Mouse (Mus musculus) layer of hippocampus, postnatal 25 days (tissue): ENCODE data around the gene Vamp4. TPM values are rescaled to one million over a fixed set of nuclear protein-coding genes. Genes with fewer than 3 reads are reported as not detected.
"Not testable (repeated sequence)": the region's sequence is repeated elsewhere in the genome, so short reads cannot be mapped to it uniquely, and the experiment has no call there.

ENCODE experiments used
- DNase-seq, 2 experiments: peaks; one replicate each; pipeline ENCODE4 v3.0.0; 2022; ENCODE audit warnings: mixed read lengths in 2 of 2, low spot score in 1 of 2; ENCODE audit errors: extremely low spot score in 1 of 2
- total RNA-seq, 2 experiments: library from RNA; stranded (reverse); gene quantifications; 2 replicates each; pipeline ENCODE4 v1.2.3; 2021

Gene Vamp4
- total RNA-seq, 2 experiments from 2014 or later: 97.6 to 100 TPM

- no peak for DNase-seq
Observed at GRCm38 (mm10) chr1:162586282-162586681, 16.0 kb downstream of the Vamp4 start.

GRCm38 (mm10) chr1:162588606-162589005 lies 18.3 kb downstream of the Vamp4 start:
- DNase-seq: no peak

- no peak for DNase-seq
Observed at GRCm38 (mm10) chr1:162589443-162589842, 19.1 kb downstream of the Vamp4 start.

GRCm38 (mm10) chr1:162590415-162590997 lies 20.2 kb downstream of the Vamp4 start:
- DNase-seq: no peak

GRCm38 (mm10) chr1:162597379-162598102 lies 27.2 kb downstream of the Vamp4 start:
- DNase-seq: no peak

GRCm38 (mm10) chr1:162599617-162600016 lies 29.3 kb downstream of the Vamp4 start:
- DNase-seq: no peak

- DNase-seq: no peak
Observed at GRCm38 (mm10) chr1:162601288-162601687, 31.0 kb downstream of the Vamp4 start.

GRCm38 (mm10) chr1:162608127-162608526 lies 37.8 kb downstream of the Vamp4 start:
- DNase-seq: no peak

GRCm38 (mm10) chr1:162609633-162610250 lies 39.4 kb downstream of the Vamp4 start:
- no peak for DNase-seq

- DNase-seq: no peak
Observed at GRCm38 (mm10) chr1:162611191-162611590, 40.9 kb downstream of the Vamp4 start.

GRCm38 (mm10) chr1:162615511-162615910 lies 45.2 kb downstream of the Vamp4 start:
- no peak for DNase-seq

GRCm38 (mm10) chr1:162620487-162620886 lies 50.2 kb downstream of the Vamp4 start:
- no peak for DNase-seq

- no peak for DNase-seq
Observed at GRCm38 (mm10) chr1:162623895-162624294, 53.6 kb downstream of the Vamp4 start.

- no peak for DNase-seq
Observed at GRCm38 (mm10) chr1:162625229-162625628, 54.9 kb downstream of the Vamp4 start.

GRCm38 (mm10) chr1:162627821-162628220 lies 57.5 kb downstream of the Vamp4 start:
- DNase-seq: not testable (repeated sequence)

GRCm38 (mm10) chr1:162628326-162628725 lies 58.0 kb downstream of the Vamp4 start:
- not testable (repeated sequence) for DNase-seq

- not testable (repeated sequence) for DNase-seq
Observed at GRCm38 (mm10) chr1:162635291-162635931, 65.1 kb downstream of the Vamp4 start.

- no peak for DNase-seq
Observed at GRCm38 (mm10) chr1:162636516-162636915, 66.2 kb downstream of the Vamp4 start.

- DNase-seq: no peak
Observed at GRCm38 (mm10) chr1:162638535-162638934, 68.2 kb downstream of the Vamp4 start.

- DNase-seq: no peak
Observed at GRCm38 (mm10) chr1:162639051-162639750, 68.9 kb downstream of the Vamp4 start, which contains the start of gene Myoc. Myoc (plus strand) TSS chr1:162639155.
